Mouse (Mus musculus) macrophage (primary cell): ENCODE measurements around the gene Kcnip3. TPM values are rescaled to one million over a fixed set of nuclear protein-coding genes. Genes with fewer than 3 reads are reported as not detected.
A peak's percentile ranks its signal among the peaks of the same experiment; 100 is the strongest.

Experiments
- H3K27ac ChIP-seq: fragments of 350-480 bp; formaldehyde crosslinking; 2 replicates; pipeline ENCODE4 v1.9.0; 2021
- H3K36me3 ChIP-seq: fragments of 350-480 bp; formaldehyde crosslinking; 2 replicates; pipeline ENCODE4 v1.9.0; 2021; ENCODE audit errors: inconsistent target
- H3K4me3 ChIP-seq: fragments of 350-480 bp; formaldehyde crosslinking; 2 replicates; pipeline ENCODE4 v1.9.0; 2021; ENCODE audit errors: inconsistent target
- H3K79me2 ChIP-seq: fragments of 350-480 bp; formaldehyde crosslinking; 2 replicates; pipeline ENCODE4 v1.9.0; 2021; ENCODE audit errors: inconsistent target
- WGBS: methylation state at CpG from one replicate; pipeline ENCODE4 v1.1.7; 2026; ENCODE audit warnings: inconsistent platforms; ENCODE audit not compliant: missing documents; 5-methylcytosine and 5-hydroxymethylcytosine counted together
- polyA plus RNA-seq: library from polyadenylated mRNA; stranded (reverse); fragments of 250-400 nt; gene quantifications from 3 replicates; pipeline ENCODE4 v1.2.4, GENCODE M21; 2018; ENCODE audit warnings: inconsistent platforms

The Kcnip3 gene
- polyA plus RNA-seq, 1 experiment from 2014 or later, result not detected

GRCm38 (mm10) chr2:127525004-127525775 is 3.3 kb upstream of the Kcnip3 start:
- H3K4me3 ChIP-seq, result no peak overlapping the region
- 90% methylated on average over 3 of the region's 3 CpGs for WGBS
- no peaks in the 10 kb centered on the region for H3K79me2 ChIP-seq
- H3K27ac ChIP-seq, result peak overlapping the region; percentile 58
- no peaks in the 10 kb centered on the region for H3K36me3 ChIP-seq

- Histone ChIP-seq H3K79me2 (no peaks in the 10 kb centered on the region), H3K4me3 (no peak overlapping the region), H3K27ac (peak overlapping the region; percentile 58), H3K36me3 (no peaks in the 10 kb centered on the region)
- WGBS, result 1% methylated on average over 7 of the region's 7 CpGs
Observed at GRCm38 (mm10) chr2:127523950-127524729, 2.2 kb upstream of the Kcnip3 start.

DNA sequence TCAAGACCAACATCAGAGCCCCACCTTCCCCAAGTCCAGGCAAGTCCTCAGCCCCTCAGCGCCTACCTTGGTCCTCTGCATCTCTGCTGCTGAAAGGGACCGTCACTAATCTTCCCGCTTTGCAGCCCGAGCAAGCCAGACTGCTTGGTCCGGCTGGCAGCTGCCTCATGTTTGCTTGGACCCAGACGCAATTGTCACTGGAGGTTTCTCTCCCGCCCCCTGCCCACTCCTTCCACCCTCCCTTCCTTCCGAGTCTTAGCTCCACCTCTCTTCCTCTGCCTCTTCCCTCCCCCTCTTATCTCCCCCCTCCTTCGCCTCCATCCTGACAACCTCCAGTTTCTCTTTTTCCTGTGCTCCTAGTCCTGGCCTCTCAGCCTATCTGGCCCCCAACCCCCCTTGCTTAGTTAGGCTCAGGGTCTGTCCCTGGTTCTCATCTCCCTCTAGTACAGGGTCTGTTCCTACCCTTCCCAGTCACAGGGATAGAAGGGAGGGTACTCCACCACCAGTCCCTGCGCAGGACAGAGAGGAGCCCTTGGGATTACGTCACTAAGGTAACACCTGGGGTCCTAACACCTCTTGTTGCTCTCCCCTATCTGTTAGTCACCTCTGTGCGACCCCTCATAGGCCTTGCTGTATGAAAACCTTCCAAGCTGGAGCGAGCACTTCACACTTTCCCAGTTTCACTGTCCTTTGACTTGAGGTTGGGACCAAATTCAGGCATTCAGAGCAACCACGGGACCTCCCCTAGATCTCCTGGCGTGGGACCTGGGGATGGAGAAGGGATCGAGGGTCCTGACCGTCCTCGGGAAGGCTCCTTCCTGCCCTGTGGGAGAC is 505 bp downstream of the Kcnip3 start:
- Histone ChIP-seq H3K4me3 (no peak overlapping the region), H3K36me3 (no peaks in the 10 kb centered on the region), H3K79me2 (no peaks in the 10 kb centered on the region), H3K27ac (no peak overlapping the region)
- WGBS, result 68% methylated on average over 18 of the region's 18 CpGs

GRCm38 (mm10) chr2:127520123-127520522 is 1.8 kb downstream of the Kcnip3 start:
- H3K4me3 ChIP-seq, result no peak overlapping the region
- H3K27ac ChIP-seq, result no peak overlapping the region
- no peaks in the 10 kb centered on the region for H3K79me2 ChIP-seq
- no peaks in the 10 kb centered on the region for H3K36me3 ChIP-seq

DNA sequence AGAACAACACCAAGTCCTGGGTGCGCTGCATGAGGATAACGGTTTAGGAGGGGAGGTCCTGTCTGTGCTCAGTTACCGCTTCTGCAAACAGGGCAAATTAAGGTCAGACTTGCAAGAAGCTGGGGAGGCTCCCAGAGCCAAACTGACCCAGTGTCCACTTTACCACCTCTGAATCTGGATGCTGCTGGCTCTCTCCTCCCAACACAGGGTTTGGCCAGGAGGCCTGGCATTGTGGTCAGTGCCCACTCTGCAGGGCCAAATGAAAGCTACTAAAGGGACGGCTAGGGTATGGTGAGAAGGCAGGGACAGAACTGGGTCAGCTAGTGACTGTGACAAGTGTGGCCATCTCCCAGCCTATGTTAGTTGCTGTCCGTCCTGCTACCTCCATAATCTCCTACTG is 2.6 kb downstream of the Kcnip3 start:
- H3K36me3 ChIP-seq, result no peaks in the 10 kb centered on the region

DNA sequence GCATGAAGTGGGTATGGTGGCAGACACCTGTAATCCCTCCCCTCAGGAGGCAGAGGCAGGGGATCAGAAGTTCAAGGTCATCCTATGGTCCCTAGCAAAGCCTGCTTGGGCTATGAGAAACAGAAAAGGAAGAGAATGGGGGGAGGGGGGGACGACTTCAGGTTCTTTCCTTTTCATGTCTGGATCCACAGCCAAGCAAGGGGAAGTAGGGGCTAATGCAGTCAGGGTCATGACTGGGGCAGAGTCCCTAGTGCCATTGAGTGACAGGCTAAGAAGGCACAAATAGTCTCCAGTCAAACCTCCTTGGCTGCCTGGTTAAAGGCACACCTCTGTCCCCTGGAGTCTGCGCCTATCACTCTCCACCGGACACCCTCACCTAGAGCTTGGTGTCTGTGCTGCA is 3.1 kb downstream of the Kcnip3 start:
- H3K79me2 ChIP-seq, result no peaks in the 10 kb centered on the region
- no peak overlapping the region for H3K4me3 ChIP-seq
- WGBS, result 35% methylated on average over 3 of the region's 3 CpGs
- no peaks in the 10 kb centered on the region for H3K36me3 ChIP-seq
- no peak overlapping the region for H3K27ac ChIP-seq

More for the DNA sequence above, 2.6 kb downstream of the Kcnip3 start:
- H3K27ac ChIP-seq, result no peak overlapping the region
- H3K4me3 ChIP-seq, result no peak overlapping the region
- 88% methylated on average over 5 of the region's 5 CpGs for WGBS
- H3K79me2 ChIP-seq, result no peaks in the 10 kb centered on the region

DNA sequence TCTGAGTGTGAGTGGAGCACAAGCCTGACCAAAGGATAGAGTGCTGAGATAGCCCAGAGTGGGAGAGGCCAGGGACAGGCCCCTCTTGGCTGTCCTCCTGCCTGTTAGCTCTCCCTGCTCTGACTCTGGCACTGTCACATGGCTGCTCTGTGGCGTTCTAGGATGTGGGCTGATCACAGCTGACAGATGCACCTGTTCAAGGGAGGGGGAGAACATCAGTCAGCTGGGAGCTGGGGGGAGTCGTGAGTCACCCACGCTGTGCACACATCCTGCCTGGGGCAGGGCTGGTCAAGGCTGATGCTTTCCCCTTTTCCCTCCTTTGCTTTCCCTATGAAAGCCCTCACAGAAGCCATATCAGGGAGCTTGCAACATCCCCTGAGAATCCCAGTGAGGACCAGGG is 3.6 kb downstream of the Kcnip3 start:
- H3K4me3 ChIP-seq, result no peak overlapping the region
- no peaks in the 10 kb centered on the region for H3K79me2 ChIP-seq
- H3K27ac ChIP-seq, result no peak overlapping the region
- WGBS, result 28% methylated on average over 3 of the region's 3 CpGs
- H3K36me3 ChIP-seq, result no peaks in the 10 kb centered on the region

DNA sequence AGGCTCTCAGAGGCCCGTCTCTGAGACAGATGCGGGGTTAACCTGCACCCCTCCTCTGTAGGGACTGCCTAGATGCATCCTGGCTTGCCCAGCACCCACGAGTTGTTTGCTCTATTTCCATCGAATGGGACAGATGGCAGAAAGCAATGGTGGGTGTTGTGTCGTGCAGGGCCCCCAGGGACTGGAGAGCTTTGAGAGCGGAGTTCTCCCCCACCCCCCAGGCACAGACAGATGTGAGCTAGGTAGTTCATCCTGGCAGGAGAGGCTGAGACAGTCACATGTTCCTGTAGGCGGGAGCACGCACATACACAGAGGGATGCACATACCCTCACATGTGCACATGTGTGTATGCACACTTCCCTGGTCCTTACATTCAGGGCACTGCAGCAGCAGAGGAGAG is 4.8 kb downstream of the Kcnip3 start:
- Histone ChIP-seq H3K36me3 (no peaks in the 10 kb centered on the region), H3K79me2 (no peaks in the 10 kb centered on the region), H3K27ac (no peak overlapping the region), H3K4me3 (no peak overlapping the region)
- 94% methylated on average over 8 of the region's 8 CpGs for WGBS

GRCm38 (mm10) chr2:127514380-127515124 is 7.3 kb downstream of the Kcnip3 start:
- Histone ChIP-seq H3K79me2 (no peaks in the 10 kb centered on the region), H3K27ac (no peak overlapping the region), H3K36me3 (no peaks in the 10 kb centered on the region), H3K4me3 (no peak overlapping the region)
- WGBS, result 94% methylated on average over 7 of the region's 9 CpGs

- no peaks in the 10 kb centered on the region for H3K36me3 ChIP-seq
- H3K79me2 ChIP-seq, result no peaks in the 10 kb centered on the region
- WGBS, result 46% methylated on average over 3 of the region's 3 CpGs
- H3K4me3 ChIP-seq, result no peak overlapping the region
- no peak overlapping the region for H3K27ac ChIP-seq
Observed at GRCm38 (mm10) chr2:127513244-127513643, 8.7 kb downstream of the Kcnip3 start.

DNA sequence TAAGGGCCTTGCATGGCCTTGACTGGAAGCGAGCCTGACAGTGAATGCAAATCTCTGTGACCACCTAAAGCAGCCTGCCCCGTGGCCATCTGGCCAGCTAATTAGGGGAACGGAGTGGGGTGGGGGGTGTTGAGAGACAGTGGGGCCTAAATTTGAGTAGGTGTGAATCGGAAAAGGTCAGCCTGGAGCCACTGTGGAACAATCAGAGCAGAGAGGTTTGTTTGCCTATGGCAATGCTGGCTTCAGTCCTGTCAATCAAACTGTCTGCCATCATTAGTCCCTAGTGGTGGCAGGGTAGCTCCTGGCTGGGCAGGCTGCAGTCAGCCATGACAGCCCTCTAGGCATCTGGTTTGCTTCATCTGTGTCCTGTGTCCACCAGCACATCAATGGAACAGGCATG is 10.5 kb downstream of the Kcnip3 start:
- Histone ChIP-seq H3K27ac (no peak overlapping the region), H3K79me2 (no peaks in the 10 kb centered on the region), H3K36me3 (no peaks in the 10 kb centered on the region), H3K4me3 (no peak overlapping the region)
- WGBS, result 93% methylated on average over 4 of the region's 4 CpGs

GRCm38 (mm10) chr2:127507967-127508660 is 13.8 kb downstream of the Kcnip3 start:
- no peak overlapping the region for H3K4me3 ChIP-seq
- H3K79me2 ChIP-seq, result no peaks in the 10 kb centered on the region
- WGBS, result 59% methylated on average over 7 of the region's 7 CpGs

DNA sequence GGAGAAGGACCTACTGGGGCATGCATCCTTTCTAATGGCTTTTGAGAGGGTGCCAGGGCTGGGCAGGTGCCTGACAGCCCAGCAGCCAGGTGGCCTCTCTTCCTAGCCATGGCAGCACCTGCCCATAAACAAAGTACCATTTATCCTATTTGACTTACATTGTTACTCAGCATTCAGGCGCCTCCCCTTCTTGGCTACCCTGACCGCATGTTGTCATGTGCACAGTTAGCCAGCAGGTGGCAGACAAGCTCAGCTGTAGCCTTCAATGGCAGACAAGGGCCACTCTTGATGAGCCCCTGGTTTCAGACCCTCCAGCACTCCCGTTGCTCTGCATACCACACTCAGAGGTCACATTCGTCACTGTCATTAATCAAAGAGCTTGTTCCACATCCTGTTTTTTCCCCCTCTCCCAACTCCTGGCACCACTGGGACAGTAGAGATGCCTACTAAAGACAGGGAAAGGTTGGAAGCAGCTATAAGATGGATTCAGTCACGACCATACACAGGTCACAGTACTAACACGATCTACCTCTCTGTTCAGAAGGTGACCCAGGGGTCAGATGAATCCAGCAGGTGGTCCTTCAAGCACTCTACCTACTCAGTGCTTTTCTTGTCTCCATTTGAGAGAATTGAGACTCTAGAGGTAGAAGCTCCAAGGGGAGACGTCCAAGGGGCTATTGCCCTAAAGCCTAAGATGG is 14.7 kb downstream of the Kcnip3 start:
- Histone ChIP-seq H3K79me2 (no peaks in the 10 kb centered on the region), H3K36me3 (no peaks in the 10 kb centered on the region), H3K4me3 (no peak overlapping the region), H3K27ac (no peak overlapping the region)
- 33% methylated on average over 7 of the region's 7 CpGs for WGBS

More at GRCm38 (mm10) chr2:127507967-127508660, 13.8 kb downstream of the Kcnip3 start:
- H3K27ac ChIP-seq, result no peak overlapping the region
- H3K36me3 ChIP-seq, result no peaks in the 10 kb centered on the region
